Mouse (Mus musculus): Measurements from ENCODE around the gene Prrt1.

GRCm38 (mm10) chr17:34597566-34598095 is 31.7 kb upstream of the Prrt1 start, which contains the start of gene Ager:
- no peak for TF ChIP-seq EP300 (IDR thresholded peaks at IDR 0.05; ENCODE audit: low read depth)
- no peak for TF ChIP-seq CTCF (IDR thresholded peaks at IDR 0.05; ENCODE audit: low read depth)
